Mouse (Mus musculus) kidney, postnatal 0 days (tissue): ENCODE results near the gene Ehbp1l1. TPM values are rescaled to one million over a fixed set of nuclear protein-coding genes. Genes with fewer than 3 reads are reported as not detected.
A peak's percentile ranks its signal among the peaks of the same experiment; 100 is the strongest.

ENCODE experiments used
- ATAC-seq: fragments of 200-750 bp; cut with Nextera tagmentation; replicated peaks from 2 replicates; pipeline ENCODE4 v1.8.0; 2017; ENCODE audit warnings: low read depth, moderate number of reproducible peaks, moderate TSS enrichment, moderate library complexity; ENCODE audit not compliant: low FRiP score
- DNase-seq: peaks from one replicate; pipeline ENCODE4 v3.0.0-alpha.2; 2016; ENCODE audit warnings: low spot score
- H3K27ac ChIP-seq: fragments of 300-500 bp; sonication (generic); 2 replicates; pipeline ENCODE4 v1.5.1; 2014; ENCODE audit warnings: mild to moderate bottlenecking
- H3K27me3 ChIP-seq: fragments of 300-500 bp; sonication (generic); 2 replicates; pipeline ENCODE4 v1.6.1; 2014; ENCODE audit warnings: low read length, mixed read lengths; ENCODE audit not compliant: insufficient read depth
- H3K36me3 ChIP-seq: fragments of 300-500 bp; sonication (generic); 2 replicates; pipeline ENCODE4 v1.6.1; 2014; ENCODE audit warnings: low read length, mixed read lengths; ENCODE audit not compliant: insufficient read depth
- H3K4me1 ChIP-seq: fragments of 300-500 bp; sonication (generic); replicated peaks from 2 replicates; pipeline ENCODE4 v1.6.1; 2014; ENCODE audit warnings: antibody characterized with exemption, low read length, mixed read lengths; ENCODE audit not compliant: insufficient read depth
- H3K4me2 ChIP-seq: fragments of 300-500 bp; sonication (generic); 2 replicates; pipeline ENCODE4 v1.6.1; 2014; ENCODE audit warnings: mild to moderate bottlenecking, low read length, moderate library complexity, mixed read lengths
- H3K4me3 ChIP-seq: fragments of 300-500 bp; sonication (generic); replicated peaks from 2 replicates; pipeline ENCODE4 v1.5.1; 2014; ENCODE audit warnings: low read depth, low read length
- H3K9ac ChIP-seq: fragments of 300-500 bp; sonication (generic); 2 replicates; pipeline ENCODE4 v1.6.1; 2014; ENCODE audit warnings: low read depth, low read length
- H3K9me3 ChIP-seq: fragments of 300-500 bp; sonication (generic); replicated peaks from 2 replicates; pipeline ENCODE4 v1.6.1; 2016; ENCODE audit warnings: low read length, inconsistent platforms, mixed read lengths
- CTCF ChIP-seq: IDR thresholded peaks from 2 replicates; pipeline ENCODE4 v1.5.1; 2016; ENCODE audit warnings: antibody characterized with exemption, low read depth, mild to moderate bottlenecking, moderate library complexity
- WGBS: fragments of 180-500 bp; shearing (Covaris S2); extraction: QIAGEN DNeasy Blood & Tissue Kit; methylation state at CpG from one replicate; pipeline ENCODE4 v1.1.7; 2014; 5-methylcytosine and 5-hydroxymethylcytosine counted together
- polyA plus RNA-seq: library from polyadenylated mRNA; unstranded; fragments of >200 nt; fragmentation: Nextera tagmentation; extraction: Ambion mirVana; gene quantifications from 2 replicates; pipeline ENCODE4 v1.2.1, GENCODE M21; 2015

The Ehbp1l1 gene
- polyA plus RNA-seq, 1 experiment from 2014 or later, result 14.3 TPM

DNA sequence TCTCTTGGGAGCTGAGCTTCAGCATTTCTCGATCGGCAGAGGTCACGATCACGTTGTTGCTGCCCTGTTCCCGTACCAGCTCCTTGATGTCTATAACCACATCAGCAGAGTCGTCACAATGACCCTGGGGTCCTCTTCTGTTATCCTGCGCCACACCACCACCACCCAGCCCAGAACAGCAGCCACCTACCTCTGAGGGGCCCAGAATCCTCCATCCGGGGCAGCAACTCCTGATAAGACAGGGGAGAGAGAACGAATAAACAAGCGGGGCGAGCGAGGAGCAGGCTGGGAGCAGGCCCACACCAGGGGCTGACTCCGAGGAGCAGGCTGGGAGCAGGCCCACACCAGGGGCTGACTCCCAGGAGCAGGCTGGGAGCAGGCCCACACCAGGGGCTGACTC, 39.7 kb downstream of the Ehbp1l1 start:
- no peak overlapping the region for H3K4me3 ChIP-seq
- ATAC-seq (no peak), DNase-seq (no peak)
- H3K27ac ChIP-seq, result no peak overlapping the region
- no peak overlapping the region for H3K9ac ChIP-seq
- H3K36me3 ChIP-seq, result peaks cover 37% of the 10 kb centered on the region
- no peaks in the 10 kb centered on the region for H3K27me3 ChIP-seq
- TF ChIP-seq CTCF, result no peak
- peaks cover 14% of the 10 kb centered on the region for H3K4me1 ChIP-seq
- no peaks in the 10 kb centered on the region for H3K9me3 ChIP-seq
- H3K4me2 ChIP-seq, result no peak overlapping the region
- 88% methylated on average over 13 of the region's 13 CpGs for WGBS

DNA sequence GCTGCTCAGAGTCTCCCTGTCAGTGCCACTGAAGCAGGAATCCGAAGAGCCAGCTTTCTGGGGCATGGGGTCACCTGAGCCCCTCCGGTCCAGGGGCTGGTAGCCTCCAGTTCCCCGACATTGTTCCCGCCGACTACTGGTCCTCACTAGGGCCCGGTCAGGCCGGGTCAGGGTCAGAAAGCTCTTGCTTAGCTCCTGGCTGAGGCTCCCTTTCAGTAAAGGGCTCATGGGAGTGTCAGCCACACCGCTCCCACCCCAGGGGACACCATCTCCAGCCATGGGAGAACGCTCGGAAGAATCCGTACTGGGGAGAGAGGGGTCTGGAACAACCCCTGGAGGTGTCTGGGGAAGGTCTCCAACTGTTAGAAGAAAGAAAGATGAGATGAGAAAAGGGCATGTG, 40.3 kb downstream of the Ehbp1l1 start:
- no peak for DNase-seq
- no peak for TF ChIP-seq CTCF
- 95% methylated on average over 11 of the region's 11 CpGs for WGBS
- no peak overlapping the region for H3K4me2 ChIP-seq
- no peak for ATAC-seq
- no peak overlapping the region for H3K4me3 ChIP-seq
- no peak overlapping the region for H3K9ac ChIP-seq
- H3K9me3 ChIP-seq, result no peaks in the 10 kb centered on the region
- no peak overlapping the region for H3K27ac ChIP-seq
- no peaks in the 10 kb centered on the region for H3K27me3 ChIP-seq
- H3K36me3 ChIP-seq, result peaks cover 43% of the 10 kb centered on the region
- peaks cover 9% of the 10 kb centered on the region for H3K4me1 ChIP-seq

- H3K4me2 ChIP-seq, result no peak overlapping the region
- H3K27me3 ChIP-seq, result no peaks in the 10 kb centered on the region
- H3K9me3 ChIP-seq, result no peaks in the 10 kb centered on the region
- 93% methylated on average over 19 of the region's 19 CpGs for WGBS
- H3K36me3 ChIP-seq, result peaks cover 47% of the 10 kb centered on the region
- no peak overlapping the region for H3K4me3 ChIP-seq
- H3K9ac ChIP-seq, result no peak overlapping the region
- H3K27ac ChIP-seq, result no peak overlapping the region
- TF ChIP-seq CTCF, result no peak
- ATAC-seq (no peak), DNase-seq (no peak)
- H3K4me1 ChIP-seq, result peaks cover 5% of the 10 kb centered on the region
Observed at GRCm38 (mm10) chr19:5685431-5685830, 40.7 kb downstream of the Ehbp1l1 start.

GRCm38 (mm10) chr19:5684985-5685384, 41.1 kb downstream of the Ehbp1l1 start:
- no peak for ATAC-seq
- DNase-seq, result no peak
- no peak overlapping the region for H3K9ac ChIP-seq
- H3K27ac ChIP-seq, result no peak overlapping the region
- no peaks in the 10 kb centered on the region for H3K27me3 ChIP-seq
- H3K4me1 ChIP-seq, result 0 out of 2 replicates have a peak, but pooled peaks cover 3% of the 10 kb centered on the region
- no peak overlapping the region for H3K4me2 ChIP-seq
- peaks cover 50% of the 10 kb centered on the region for H3K36me3 ChIP-seq
- TF ChIP-seq CTCF, result no peak
- no peak overlapping the region for H3K4me3 ChIP-seq
- 90% methylated on average over 13 of the region's 13 CpGs for WGBS
- H3K9me3 ChIP-seq, result no peaks in the 10 kb centered on the region

- Histone ChIP-seq H3K9ac (no peak overlapping the region), H3K4me2 (no peak overlapping the region), H3K4me1 (0 out of 2 replicates have a peak, but pooled peaks cover 3% of the 10 kb centered on the region), H3K27me3 (no peaks in the 10 kb centered on the region), H3K27ac (no peak overlapping the region), H3K4me3 (no peak overlapping the region), H3K36me3 (peaks cover 56% of the 10 kb centered on the region), H3K9me3 (no peaks in the 10 kb centered on the region)
- DNase-seq, result no peak
- 84% methylated on average over 12 of the region's 12 CpGs for WGBS
- no peak for ATAC-seq
- no peak for TF ChIP-seq CTCF
Observed at GRCm38 (mm10) chr19:5684236-5684635, 41.9 kb downstream of the Ehbp1l1 start.

- Histone ChIP-seq H3K27ac (no peak overlapping the region), H3K36me3 (peaks cover 81% of the 10 kb centered on the region), H3K4me3 (no peak overlapping the region), H3K4me2 (no peak overlapping the region), H3K9ac (0 out of 2 replicates have a peak overlapping the region, but pooled peaks have one; percentile 5), H3K9me3 (no peaks in the 10 kb centered on the region), H3K4me1 (no peaks in the 10 kb centered on the region), H3K27me3 (no peaks in the 10 kb centered on the region)
- TF ChIP-seq CTCF, result no peak
- 45% methylated on average over 4 of the region's 4 CpGs for WGBS
- no peak for ATAC-seq
- peak; percentile 19 for DNase-seq
Observed at GRCm38 (mm10) chr19:5680432-5680831, 45.7 kb downstream of the Ehbp1l1 start.

- Histone ChIP-seq H3K4me2 (no peak overlapping the region), H3K27me3 (no peaks in the 10 kb centered on the region), H3K9ac (no peak overlapping the region), H3K36me3 (peaks cover 52% of the 10 kb centered on the region; the same call in 1 of the 2 replicates), H3K4me1 (no peaks in the 10 kb centered on the region), H3K4me3 (no peak overlapping the region), H3K27ac (no peak overlapping the region), H3K9me3 (no peaks in the 10 kb centered on the region)
- 86% methylated on average over 4 of the region's 4 CpGs for WGBS
- DNase-seq (no peak), ATAC-seq (no peak)
- no peak for TF ChIP-seq CTCF
Observed at GRCm38 (mm10) chr19:5668372-5668771, 57.7 kb downstream of the Ehbp1l1 start.
